Mouse (Mus musculus) Patski (cell line): ENCODE data around the gene Kdm4b. TPM values are rescaled to one million over a fixed set of nuclear protein-coding genes. Genes with fewer than 3 reads are reported as not detected.

Source experiments
- ATAC-seq: fragments of 100-300 bp; one replicate; pipeline ENCODE4 v1.8.0; 2021
- CTCF ChIA-PET: fragments of 350-600 bp; sonication (Branson Sonifier 250); formaldehyde crosslinking; loops from one replicate; lab custom pipeline; 2022; ENCODE audit warnings: inconsistent platforms; lab: Charles Lee
- POLR2A ChIA-PET: fragments of 350-600 bp; sonication (Branson Sonifier 250); formaldehyde crosslinking; loops from one replicate; lab custom pipeline; 2022; ENCODE audit warnings: antibody characterized with exemption, inconsistent platforms; lab: Charles Lee
- DNase-seq: peaks from one replicate; pipeline ENCODE4 v3.0.0-alpha.2; 2011; ENCODE audit warnings: low read depth, low spot score
- H3K27me3 ChIP-seq: fragments of 371-371 bp; one replicate; pipeline ENCODE4 v1.5.1; 2021
- CTCF ChIP-seq: fragments of 100-300 bp; IDR thresholded peaks from one replicate; pipeline ENCODE4 v1.5.1; 2021
- in situ Hi-C: fragments of 300-500 bp; cut with MboI; formaldehyde crosslinking; loops from 3 replicates; pipeline ENCODE4 v1.11.1; 2018; ENCODE audit warnings: low pct_unique_long_range_greater_than_20kb, mixed read lengths
- polyA plus RNA-seq: library from polyadenylated mRNA; unstranded; gene quantifications from one replicate; pipeline ENCODE4 v1.2.3, GENCODE M21; 2021

The Kdm4b gene
- polyA plus RNA-seq, 1 experiment from 2014 or later, result 29.1 TPM

- ATAC-seq (no peak), DNase-seq (no peak)
- TF ChIP-seq CTCF, result no peak
- in situ Hi-C loops, result no loop called here
- POLR2A ChIA-PET, result no interaction called here
- CTCF ChIA-PET, result interaction anchor here (0.8 kb wide), 1 partner anchor 24 kb away, joined by 3 read pairs; no protein-coding TSS in a partner anchor
- H3K27me3 ChIP-seq, result no peaks in the 10 kb centered on the region
Measured at GRCm38 (mm10) chr17:56374851-56375250, 49.0 kb downstream of the Kdm4b start.

DNA sequence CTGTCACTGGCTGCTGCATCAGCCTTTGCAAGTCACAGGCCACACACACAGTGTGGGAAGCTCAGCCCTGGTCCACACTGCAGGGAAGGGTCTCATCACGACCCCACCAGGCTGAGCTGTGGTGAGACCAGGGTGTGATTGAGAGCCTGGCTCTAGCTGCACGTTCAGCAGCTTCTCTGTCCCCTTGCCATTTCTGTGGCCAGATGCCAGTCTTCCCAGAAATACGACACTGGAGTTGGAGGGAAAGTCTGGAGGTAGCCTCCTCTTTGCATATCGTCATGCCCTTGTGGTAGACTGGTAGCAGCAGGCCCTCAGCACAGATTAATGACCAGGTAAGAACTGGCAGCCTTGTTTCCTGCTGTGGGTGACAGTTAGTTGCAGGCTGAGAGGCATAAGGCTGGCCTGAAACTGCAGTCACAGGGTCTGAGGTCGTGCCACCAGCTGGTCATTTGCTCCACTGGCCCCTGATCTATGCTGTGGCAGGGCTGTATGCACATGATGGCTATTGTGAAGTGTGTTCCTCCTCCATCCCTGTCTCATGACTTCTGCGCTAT, 53.5 kb downstream of the Kdm4b start:
- ChIA-PET CTCF (interaction anchor here (0.9 to 1.9 kb wide), 2 partner anchors 9 to 22 kb away, joined by 3 to 6 read pairs; no protein-coding TSS in a partner anchor), POLR2A (no interaction called here)
- H3K27me3 ChIP-seq, result no peaks in the 10 kb centered on the region
- in situ Hi-C loops, result no loop called here
- ATAC-seq (no peak), DNase-seq (no peak)
- TF ChIP-seq CTCF, result no peak

GRCm38 (mm10) chr17:56380286-56380685, 54.4 kb downstream of the Kdm4b start:
- no peak for ATAC-seq
- in situ Hi-C loops, result no loop called here
- DNase-seq, result no peak

GRCm38 (mm10) chr17:56381183-56381582, 55.3 kb downstream of the Kdm4b start:
- no peak for TF ChIP-seq CTCF
- in situ Hi-C loops, result no loop called here
- CTCF ChIA-PET, result interaction anchor here (0.5 to 1.9 kb wide), 7 partner anchors 10 to 244 kb away, joined by 3 to 6 read pairs (median 3); no protein-coding TSS in a partner anchor
- DNase-seq (peak; percentile 49), ATAC-seq (peak; percentile 46)
- POLR2A ChIA-PET, result interaction anchor here (0.6 to 1.8 kb wide), 3 partner anchors 12 to 95 kb away, joined by 3 to 4 read pairs (median 3); no protein-coding TSS in a partner anchor
- H3K27me3 ChIP-seq, result no peaks in the 10 kb centered on the region

More at GRCm38 (mm10) chr17:56380286-56380685, 54.4 kb downstream of the Kdm4b start:
- TF ChIP-seq CTCF, result no peak
- ChIA-PET CTCF (interaction anchor here (1.2 to 1.9 kb wide), 5 partner anchors 9 to 23 kb away, joined by 3 to 6 read pairs (median 3); no protein-coding TSS in a partner anchor), POLR2A (interaction anchor here (1.4 kb wide), 1 partner anchor 12 kb away, joined by 3 read pairs; no protein-coding TSS in a partner anchor)
- H3K27me3 ChIP-seq, result no peaks in the 10 kb centered on the region

- H3K27me3 ChIP-seq, result no peaks in the 10 kb centered on the region
- ChIA-PET CTCF (interaction anchor here (1.0 kb wide), 1 partner anchor 9 kb away, joined by 3 read pairs; no protein-coding TSS in a partner anchor), POLR2A (no interaction called here)
- no peak for DNase-seq
- in situ Hi-C loops, result no loop called here
- no peak for TF ChIP-seq CTCF
- ATAC-seq, result no peak
Measured at GRCm38 (mm10) chr17:56382997-56383396, 57.1 kb downstream of the Kdm4b start.

DNA sequence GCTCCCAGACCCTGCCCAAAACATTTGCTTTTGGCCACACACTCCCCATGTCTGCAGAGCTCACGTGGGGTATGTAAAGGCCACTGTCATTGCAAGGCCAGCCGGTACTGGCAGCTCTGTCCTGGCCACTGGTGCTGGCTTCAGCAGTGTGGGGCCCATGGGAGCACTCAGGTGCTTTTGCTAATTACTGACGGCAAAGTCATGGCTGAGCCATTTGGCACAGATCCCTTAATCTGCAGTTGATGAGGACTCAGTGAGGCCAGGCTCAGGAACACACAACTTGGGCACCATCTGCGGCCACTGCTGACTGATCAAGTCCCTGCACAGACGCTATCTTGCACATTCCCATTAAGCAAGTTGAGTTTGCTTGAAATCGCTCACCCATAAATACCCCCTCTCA, 59.0 kb downstream of the Kdm4b start:
- ATAC-seq (no peak), DNase-seq (no peak)
- no peaks in the 10 kb centered on the region for H3K27me3 ChIP-seq
- ChIA-PET POLR2A (no interaction called here), CTCF (interaction anchor here (1.6 kb wide), 1 partner anchor 27 kb away, joined by 5 read pairs; no protein-coding TSS in a partner anchor)
- in situ Hi-C loops, result no loop called here
- TF ChIP-seq CTCF, result no peak

DNA sequence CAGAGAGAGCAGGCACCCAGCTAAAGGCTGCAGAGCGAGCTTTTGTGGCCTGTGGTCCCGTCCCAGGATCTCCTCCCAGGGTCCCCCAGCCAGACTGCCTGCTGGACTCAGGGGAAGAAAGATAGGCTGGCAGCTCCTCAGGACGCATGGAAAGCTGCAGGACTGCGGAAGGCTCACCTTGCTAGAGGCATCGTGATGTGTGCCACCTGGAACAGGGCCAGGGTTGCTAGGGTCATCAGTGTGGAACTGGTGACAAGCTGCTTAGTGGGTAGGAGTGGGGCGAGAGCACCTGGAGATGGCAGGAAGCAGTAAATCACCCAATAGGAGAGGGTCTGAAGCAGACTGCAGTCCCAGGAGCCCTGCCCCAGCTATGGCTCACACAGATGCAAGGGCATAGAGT, 61.8 kb downstream of the Kdm4b start:
- H3K27me3 ChIP-seq, result no peaks in the 10 kb centered on the region
- DNase-seq (no peak), ATAC-seq (no peak)
- ChIA-PET POLR2A (no interaction called here), CTCF (no interaction called here)
- in situ Hi-C loops, result no loop called here
- TF ChIP-seq CTCF, result no peak

DNA sequence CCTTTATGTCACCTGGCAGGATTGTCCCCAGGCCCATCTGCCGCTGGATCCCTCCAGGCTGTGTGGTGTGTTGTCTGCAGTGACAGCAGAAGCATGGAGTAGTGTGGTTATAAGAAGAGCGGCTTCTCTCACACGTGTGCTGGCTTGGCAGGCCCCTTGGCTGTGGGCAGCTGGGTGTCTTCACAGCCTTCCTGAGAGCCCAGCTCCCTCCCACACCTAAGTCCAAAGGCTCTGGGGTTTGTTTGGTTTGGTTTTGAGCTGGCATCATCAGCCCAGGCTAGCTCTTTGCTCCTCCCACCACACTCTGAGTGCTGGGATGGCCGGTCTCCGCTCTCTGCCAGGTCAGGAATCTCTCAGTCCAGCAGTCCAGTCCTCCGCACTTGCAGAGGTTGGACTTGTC, 67.4 kb downstream of the Kdm4b start:
- ChIA-PET POLR2A (no interaction called here), CTCF (no interaction called here)
- DNase-seq (no peak), ATAC-seq (no peak)
- no peak for TF ChIP-seq CTCF
- H3K27me3 ChIP-seq, result no peaks in the 10 kb centered on the region
- in situ Hi-C loops, result no loop called here

DNA sequence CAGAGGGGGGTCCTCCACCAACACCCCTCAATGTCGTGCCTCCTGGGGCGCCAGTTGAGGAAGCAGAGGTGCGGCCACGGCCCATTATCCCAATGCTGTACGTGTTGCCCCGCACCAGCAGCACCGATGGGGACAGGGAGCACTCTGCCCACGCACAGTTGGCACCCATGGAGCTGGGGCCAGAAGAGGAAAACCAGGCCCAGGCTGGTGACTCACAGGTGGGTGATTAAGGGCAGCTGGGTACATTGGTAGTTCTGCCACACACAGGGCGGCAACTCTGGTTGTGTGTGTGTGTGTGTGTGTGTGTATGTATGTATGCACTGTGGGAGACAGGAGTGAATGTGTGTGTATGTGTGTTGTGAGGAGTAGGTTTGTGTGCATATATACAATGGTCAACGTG, 68.0 kb downstream of the Kdm4b start:
- no peak for ATAC-seq
- in situ Hi-C loops, result no loop called here
- POLR2A ChIA-PET, result no interaction called here
- no peaks in the 10 kb centered on the region for H3K27me3 ChIP-seq
- peak; percentile 19 for DNase-seq
- TF ChIP-seq CTCF, result no peak
- CTCF ChIA-PET, result no interaction called here

DNA sequence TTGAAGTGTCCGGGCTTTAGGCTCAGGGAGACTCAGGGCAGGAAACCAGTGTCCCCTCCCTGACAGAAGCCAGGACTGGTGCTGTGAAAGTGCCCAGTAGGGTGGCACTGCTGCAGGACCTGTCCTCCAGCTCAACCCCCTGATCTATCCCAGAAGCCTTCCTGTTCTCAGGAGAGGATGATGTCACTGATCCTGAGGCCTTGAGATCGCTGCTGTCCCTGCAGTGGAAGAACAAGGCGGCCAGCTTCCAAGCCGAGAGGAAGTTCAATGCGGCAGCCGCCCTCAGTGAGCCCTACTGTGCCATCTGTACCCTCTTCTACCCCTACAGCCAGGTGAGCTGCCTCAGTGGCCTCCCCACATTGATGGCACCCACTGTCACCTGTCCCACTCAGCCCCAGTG, 70.2 kb downstream of the Kdm4b start:
- ChIA-PET POLR2A (no interaction called here), CTCF (no interaction called here)
- in situ Hi-C loops, result no loop called here
- ATAC-seq (no peak), DNase-seq (no peak)
- no peaks in the 10 kb centered on the region for H3K27me3 ChIP-seq
- no peak for TF ChIP-seq CTCF

GRCm38 (mm10) chr17:56400221-56400620, 74.4 kb downstream of the Kdm4b start:
- ChIA-PET POLR2A (no interaction called here), CTCF (interaction anchor here (0.6 kb wide), 1 partner anchor 10 kb away, joined by 3 read pairs; no protein-coding TSS in a partner anchor)
- in situ Hi-C loops, result no loop called here
- ATAC-seq (no peak), DNase-seq (no peak)
- H3K27me3 ChIP-seq, result no peaks in the 10 kb centered on the region
- TF ChIP-seq CTCF, result no peak
